Mouse (Mus musculus): Measurements from ENCODE around the gene Adam22.
A peak's percentile ranks its signal among the peaks of the same experiment; 100 is the strongest.

Adam22 gene

GRCm38 (mm10) chr5:8367614-8368327 lies at the start of gene Adam22:
TSS of gene Adam22 (minus strand) at chr5:8368160.
- peak; percentile 75 for DNase-seq

- DNase-seq = no peak
Observed at GRCm38 (mm10) chr5:8417443-8417842, 49.5 kb upstream of the Adam22 start.

- DNase-seq = no peak
Observed at GRCm38 (mm10) chr5:8416683-8417413, 48.9 kb upstream of the Adam22 start.

GRCm38 (mm10) chr5:8408746-8409145 lies 40.8 kb upstream of the Adam22 start:
- DNase-seq = no peak

GRCm38 (mm10) chr5:8397587-8398249 lies 29.8 kb upstream of the Adam22 start:
- no peak for DNase-seq

- no peak for DNase-seq
Observed at GRCm38 (mm10) chr5:8393891-8394583, 26.1 kb upstream of the Adam22 start.

- DNase-seq = no peak
Observed at GRCm38 (mm10) chr5:8374297-8374906, 6.4 kb upstream of the Adam22 start.

- no peak for DNase-seq
Observed at GRCm38 (mm10) chr5:8373415-8373814, 5.5 kb upstream of the Adam22 start.

- DNase-seq = no peak
Observed at GRCm38 (mm10) chr5:8368781-8369180, 821 bp upstream of the Adam22 start.

- no peak for DNase-seq
Observed at GRCm38 (mm10) chr5:8368328-8368692, 350 bp upstream of the Adam22 start.

- DNase-seq = no peak
Observed at GRCm38 (mm10) chr5:8366771-8367613, 968 bp downstream of the Adam22 start.

GRCm38 (mm10) chr5:8362361-8362760 lies 5.6 kb downstream of the Adam22 start:
- DNase-seq = no peak

GRCm38 (mm10) chr5:8357677-8358076 lies 10.3 kb downstream of the Adam22 start:
- no peak for DNase-seq

- peak; percentile 51 for DNase-seq
Observed at GRCm38 (mm10) chr5:8356885-8357651, 10.9 kb downstream of the Adam22 start.

- DNase-seq = no peak
Observed at GRCm38 (mm10) chr5:8356326-8356725, 11.6 kb downstream of the Adam22 start.

- no peak for DNase-seq
Observed at GRCm38 (mm10) chr5:8349557-8349956, 18.4 kb downstream of the Adam22 start.

GRCm38 (mm10) chr5:8346329-8346728 lies 21.6 kb downstream of the Adam22 start:
- no peak for DNase-seq

GRCm38 (mm10) chr5:8343296-8343695 lies 24.7 kb downstream of the Adam22 start:
- no peak for DNase-seq

- no peak for DNase-seq
Observed at GRCm38 (mm10) chr5:8341676-8342075, 26.3 kb downstream of the Adam22 start.

GRCm38 (mm10) chr5:8327645-8328269 lies 40.2 kb downstream of the Adam22 start:
- DNase-seq = no peak

- no peak for DNase-seq
Observed at GRCm38 (mm10) chr5:8326671-8327070, 41.3 kb downstream of the Adam22 start.
